Mouse (Mus musculus): Measurements from ENCODE around the gene Src. TPM values are rescaled to one million over a fixed set of nuclear protein-coding genes. Genes with fewer than 3 reads are reported as not detected.
"Not testable (repeated sequence)": the region's sequence is repeated elsewhere in the genome, so short reads cannot be mapped to it uniquely, and the experiment has no call there.

Src gene
- 1 to 10 TPM; 2.9 to 3.5 TPM for total RNA-seq (2021)
- long read RNA-seq, experiment 1, partial matches to known transcripts = 0 of 1 reads
- long read RNA-seq, experiment 1, other reads (novel, unspliced or antisense) = 1 of 1 reads
- long read RNA-seq, experiment 2, partial matches to known transcripts = 0 of 5 reads
- long read RNA-seq, experiment 2, other reads (novel, unspliced or antisense) = 5 of 5 reads

DNA sequence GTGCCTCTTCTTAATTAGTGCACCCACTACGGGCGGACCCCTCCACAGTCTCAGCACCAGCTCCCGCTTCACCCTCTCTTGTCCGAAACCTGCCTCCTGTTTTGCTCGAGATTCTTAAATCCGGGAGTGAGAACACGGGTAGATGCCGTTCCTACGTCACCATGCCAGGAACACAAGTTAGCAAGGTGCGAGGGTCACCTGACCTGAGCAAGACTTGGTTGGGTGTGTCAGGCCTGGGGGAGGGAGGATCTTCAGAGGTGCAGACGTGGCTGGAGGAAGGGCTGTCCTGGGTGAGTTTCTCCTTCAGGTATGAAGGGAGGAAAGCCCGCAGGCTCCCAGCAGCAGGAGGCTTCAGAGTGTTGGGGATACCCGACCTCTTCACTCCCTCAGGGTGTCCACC is at the start of gene Src:
Gene Src, plus strand, starts transcription at position 239 of the 400 bp plus-strand sequence.
- intact Hi-C loops (cut with DNase I) = no loop called here
- no peak for DNase-seq

DNA sequence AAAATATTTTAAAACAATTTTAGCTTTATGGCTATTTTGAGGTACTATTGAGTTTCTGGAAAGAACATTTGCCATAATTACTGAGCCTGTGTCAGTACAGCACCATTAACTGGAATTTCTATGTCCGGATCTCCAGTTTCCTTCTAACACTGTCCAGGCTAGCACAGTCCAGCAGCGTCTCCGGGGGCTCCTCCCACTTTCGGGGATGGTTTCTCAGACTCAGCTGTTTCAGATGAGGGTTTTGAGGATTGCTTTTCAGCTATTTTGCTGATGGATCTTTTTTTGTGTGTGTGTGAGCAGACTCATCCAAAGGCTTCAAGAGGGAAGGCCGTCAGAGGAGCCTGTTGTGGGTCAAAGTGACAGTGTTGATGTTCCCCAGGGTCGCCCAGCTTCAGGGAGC is 46.5 kb upstream of the Src start:
- DNase-seq = no peak
- intact Hi-C loops (cut with DNase I) = no loop called here

DNA sequence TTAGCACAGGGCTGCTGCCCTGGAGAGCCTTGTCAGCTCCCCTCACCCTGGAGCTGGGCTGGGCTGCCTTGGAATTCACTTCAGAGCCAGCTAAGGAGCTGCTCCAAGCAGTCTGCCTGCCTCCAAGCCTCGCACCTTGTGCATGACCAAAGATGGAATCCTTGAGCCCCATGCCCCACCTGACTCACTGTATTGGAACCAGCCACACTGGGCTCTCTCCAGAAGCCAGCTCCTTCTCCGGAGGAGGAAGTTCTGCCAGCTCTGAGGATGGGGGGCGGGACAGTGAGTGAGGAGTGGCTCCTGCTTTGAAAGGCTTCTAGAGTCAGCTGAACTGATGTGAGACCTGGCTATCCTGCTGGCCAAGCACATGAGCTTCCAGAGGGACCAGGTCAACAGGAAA is 44.6 kb upstream of the Src start:
- intact Hi-C loops (cut with DNase I) = no loop called here
- DNase-seq = peak; percentile 29 to 33

DNA sequence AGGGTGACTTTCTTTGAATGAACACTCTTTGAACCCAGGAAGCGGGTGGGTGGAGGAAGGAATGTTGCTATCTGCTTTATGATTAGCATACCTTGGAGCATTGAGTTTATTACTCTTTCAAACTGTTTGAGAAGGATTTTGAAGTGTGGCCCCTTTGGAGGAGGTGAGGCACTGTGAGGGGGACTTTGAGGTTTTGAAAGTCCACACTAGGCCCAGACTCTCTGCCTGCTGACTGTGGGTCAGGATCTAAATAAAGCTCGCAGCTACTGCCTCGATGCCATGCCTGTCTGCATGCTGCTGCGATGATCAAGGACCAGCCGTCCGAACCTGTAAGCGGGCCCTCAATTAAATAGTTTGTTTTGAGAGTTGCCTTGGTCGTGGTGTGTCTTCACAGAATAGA is 43.2 kb upstream of the Src start:
- intact Hi-C loops (cut with DNase I) = no loop called here
- no peak for DNase-seq

DNA sequence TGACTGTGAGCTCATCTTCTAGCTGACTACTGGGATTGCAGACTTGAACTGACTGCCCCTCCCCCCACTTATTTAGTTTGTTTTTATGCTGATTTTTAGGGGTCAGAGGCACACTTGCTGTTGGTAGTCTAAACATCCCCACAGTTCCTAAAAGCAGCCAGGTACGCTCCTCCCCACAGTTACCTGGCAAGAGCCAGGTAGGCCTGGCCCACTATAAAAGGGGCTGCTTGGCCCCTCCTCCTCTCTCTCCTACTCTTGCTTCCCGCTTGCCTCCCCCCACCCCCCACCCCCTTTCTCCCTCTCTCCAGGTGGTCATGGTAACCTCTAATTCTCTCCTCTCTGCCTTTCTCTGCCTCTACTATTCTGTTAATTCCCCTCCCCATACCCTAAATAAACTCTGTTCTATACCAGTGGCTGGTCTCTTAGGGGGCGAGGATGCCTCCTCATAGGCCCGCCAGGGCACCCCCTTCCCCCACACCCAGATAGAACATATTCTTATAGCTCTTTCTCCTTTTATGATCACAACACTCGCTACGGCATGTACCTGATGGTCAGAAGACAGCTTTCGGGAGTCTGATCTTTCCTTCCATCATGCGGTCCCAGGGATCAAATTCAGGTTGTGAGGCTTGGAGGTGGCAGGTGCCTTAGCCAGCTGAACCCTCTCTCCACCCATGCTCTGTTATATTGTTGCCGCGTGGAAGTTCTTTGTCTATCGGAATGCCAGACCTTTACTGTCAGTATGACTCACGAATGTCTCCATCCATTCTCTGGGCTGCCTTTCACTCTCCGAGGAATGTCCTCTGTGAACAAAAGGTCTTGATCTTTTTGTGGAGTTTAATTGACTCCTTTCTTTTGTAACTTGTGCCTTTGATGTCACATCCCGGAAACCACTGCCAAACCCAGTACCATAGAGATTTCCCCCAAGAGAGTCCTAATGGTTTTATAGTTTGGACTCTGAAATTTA is 42.2 kb upstream of the Src start:
- intact Hi-C loops (cut with DNase I) = no loop called here
- DNase-seq = no peak

DNA sequence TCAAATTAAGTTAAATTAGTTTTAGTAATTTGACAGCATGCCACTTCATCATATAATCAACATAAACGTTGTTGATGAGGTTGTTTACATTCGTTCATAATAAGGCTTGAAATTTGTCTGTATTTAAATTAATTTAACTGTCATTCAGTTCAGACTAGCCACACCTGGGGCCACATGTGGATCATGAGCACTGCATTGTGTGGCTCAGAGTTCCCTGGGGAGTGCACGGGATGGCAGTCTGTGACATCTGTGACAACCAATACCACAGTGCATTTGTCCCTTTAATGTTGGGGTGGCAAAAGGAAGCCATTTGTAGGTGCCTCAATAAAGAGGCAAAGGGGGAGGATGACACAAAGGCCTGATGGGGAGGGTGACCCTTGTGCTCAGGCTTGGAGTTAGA is 41.2 kb upstream of the Src start:
- DNase-seq = no peak
- intact Hi-C loops (cut with DNase I) = no loop called here

DNA sequence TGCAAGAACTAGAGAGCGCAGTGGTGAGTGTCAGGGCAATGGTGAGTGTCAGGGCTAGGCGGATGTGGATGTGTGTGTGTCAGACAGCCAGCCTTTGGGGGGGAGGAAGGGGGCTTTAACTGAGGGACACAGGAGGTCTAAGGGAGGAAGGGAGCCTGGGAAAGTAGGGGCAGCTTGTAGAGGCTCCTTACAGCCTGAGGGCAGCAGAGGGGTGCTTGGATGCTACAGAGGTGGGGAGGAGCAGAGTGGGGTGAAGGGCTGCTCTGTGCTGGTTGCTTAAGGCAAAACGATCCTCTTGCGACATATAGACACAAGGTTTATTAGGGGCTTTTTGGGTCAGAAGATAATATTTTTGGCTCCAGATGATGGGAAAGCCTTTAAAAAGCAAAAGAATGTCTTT is 33.4 kb upstream of the Src start:
- no peak for DNase-seq
- intact Hi-C loops (cut with DNase I) = no loop called here

DNA sequence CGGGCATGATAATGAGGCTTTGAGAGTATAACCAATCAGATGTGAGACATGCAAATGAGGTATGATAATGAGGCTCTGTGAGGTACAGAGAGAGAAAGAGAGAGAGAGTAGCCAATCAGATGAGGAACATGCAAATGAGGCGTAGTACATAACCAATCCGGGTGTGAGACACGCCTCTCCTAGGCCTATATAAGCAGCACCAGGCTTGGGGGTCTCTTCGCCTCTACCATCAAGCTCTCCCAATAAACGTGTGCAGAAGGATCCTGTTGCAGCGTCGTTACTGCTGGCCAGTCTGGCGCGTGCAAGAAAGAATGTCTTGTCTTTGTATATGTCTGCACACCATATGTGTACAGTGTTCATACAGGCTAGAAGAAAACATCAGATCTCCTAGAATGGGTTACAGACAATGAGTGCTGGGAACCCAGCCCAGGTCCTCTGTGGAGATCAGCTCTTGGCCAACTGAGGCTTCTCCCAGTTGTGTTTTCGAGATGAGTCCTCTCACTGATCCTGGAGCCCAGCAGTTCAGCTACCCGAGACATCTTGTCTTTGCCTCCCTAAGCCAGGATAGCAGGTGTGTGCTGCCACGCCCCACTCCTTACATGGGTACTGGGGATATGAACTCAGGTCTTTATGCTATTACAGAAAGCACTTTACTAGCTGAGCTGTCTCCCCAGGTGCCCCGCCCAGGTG is 29.2 kb upstream of the Src start:
- DNase-seq; intact Hi-C loops (cut with DNase I): not testable (repeated sequence)

DNA sequence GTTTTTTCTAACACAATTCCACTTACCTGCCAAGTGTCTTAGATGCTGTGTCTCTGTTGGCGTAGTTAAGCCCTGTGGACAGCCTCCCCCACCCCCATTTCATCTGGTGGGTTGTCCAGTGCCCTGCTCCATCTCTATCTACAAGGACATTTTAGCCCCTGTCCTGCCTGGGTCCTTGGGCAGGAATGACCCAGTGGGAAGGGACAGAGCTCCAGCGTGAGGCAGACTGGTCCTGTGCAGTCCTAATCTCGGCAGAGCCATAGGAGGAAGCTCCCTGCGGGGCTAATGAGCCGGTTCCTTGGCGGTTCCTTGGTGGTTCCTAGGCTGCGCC is 28.7 kb upstream of the Src start:
- DNase-seq = no peak
- intact Hi-C loops (cut with DNase I) = no loop called here

DNA sequence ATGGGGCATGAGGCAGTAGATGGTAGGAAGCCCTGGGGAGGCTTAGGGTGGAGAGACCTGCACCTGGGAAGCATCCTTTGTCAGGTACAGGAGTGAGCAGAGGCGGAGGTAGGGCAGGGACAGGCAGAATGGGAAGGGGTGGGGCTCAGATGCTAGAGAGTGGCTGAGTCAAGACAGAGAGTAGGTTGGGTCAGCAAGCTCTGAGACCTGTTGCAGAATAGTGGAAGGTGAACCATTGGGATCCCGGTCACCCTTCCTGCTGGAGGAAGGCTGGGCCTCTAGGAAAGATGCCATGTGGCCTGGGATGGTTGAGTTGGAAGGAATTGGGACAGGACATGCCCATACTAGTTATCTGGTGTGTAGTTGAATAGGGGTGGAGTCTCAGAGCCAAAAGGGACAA is 25.9 kb upstream of the Src start:
- intact Hi-C loops (cut with DNase I) = no loop called here
- DNase-seq = no peak

DNA sequence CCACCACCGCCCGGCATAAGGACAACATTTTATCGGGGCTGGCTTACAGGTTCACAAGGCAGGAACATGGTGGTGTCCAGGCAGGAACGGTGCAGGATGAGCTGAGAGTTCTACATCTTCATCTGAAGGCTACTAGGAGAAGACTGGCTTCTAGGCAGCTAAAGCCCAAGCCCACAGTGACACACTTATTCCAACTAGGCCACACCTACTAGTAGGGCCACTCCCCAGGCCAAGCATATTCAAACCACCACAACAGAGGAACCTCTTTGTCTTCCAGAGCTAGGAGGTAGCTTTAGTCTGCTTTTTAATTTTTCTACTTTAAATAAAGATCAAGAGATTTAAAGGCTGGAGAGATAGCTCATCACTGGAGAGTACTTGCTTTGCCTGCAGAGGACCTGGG is 24.7 kb upstream of the Src start:
- intact Hi-C loops (cut with DNase I) = no loop called here
- DNase-seq = no peak

DNA sequence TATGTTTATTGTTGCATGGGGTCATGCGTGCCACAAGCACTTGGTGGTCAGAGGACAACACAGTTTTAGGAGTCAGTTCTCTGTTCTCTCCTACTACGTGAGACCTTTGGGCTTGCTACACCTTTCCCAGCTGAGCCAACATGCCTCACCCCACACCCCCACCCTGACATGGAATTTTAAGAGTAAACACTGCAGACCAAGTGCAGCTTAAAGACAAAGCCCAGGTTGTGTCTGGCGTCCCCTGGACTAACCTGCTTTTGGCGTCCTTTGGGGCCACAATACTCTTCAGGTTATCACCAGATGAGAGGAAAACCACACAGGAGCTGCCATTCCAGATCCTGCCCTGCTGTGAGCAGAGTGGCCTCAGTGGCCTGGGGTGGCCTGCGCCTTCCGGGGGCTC is 23.4 kb upstream of the Src start:
- DNase-seq = no peak

DNA sequence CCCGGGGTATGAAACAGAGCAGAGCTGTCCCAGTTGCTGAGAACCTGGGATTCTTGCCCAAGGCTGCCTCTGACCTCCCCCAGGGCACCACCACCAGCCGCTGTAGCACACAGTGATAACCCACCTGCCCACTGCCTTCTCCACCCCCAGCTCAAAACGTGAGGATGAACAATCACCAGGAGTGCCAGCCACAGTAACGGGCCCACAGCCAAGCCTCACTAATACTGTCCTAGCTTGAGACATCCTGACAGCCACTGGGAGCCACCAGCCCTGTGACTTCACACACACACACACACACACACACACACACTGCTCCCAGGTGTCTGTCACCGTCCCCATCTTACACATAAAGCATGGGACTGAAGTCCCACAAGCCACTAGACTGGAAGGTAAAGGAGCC is 22.9 kb upstream of the Src start:
- intact Hi-C loops (cut with DNase I) = no loop called here
- no peak for DNase-seq

More for the DNA sequence above, 23.4 kb upstream of the Src start:
- intact Hi-C loops (cut with DNase I) = no loop called here

DNA sequence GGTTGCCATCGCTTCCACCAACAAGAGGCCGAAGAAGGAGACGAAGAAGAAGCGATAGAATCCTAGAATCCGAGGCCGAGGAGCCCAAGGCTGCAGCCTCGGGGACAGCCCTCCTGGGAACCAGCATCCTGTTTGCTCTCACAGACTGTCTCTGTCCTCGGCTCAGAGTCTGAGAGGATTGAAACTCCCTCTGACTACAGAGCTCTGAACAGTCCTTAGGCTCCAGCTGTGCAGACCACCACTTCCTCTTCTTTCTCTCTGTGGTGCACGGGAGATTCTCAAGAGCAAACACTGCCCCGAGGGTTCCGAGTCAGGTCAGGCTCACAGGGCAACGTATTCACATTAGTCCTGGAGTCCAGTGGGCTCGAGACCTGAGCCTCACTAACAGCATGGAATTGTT is 22.3 kb upstream of the Src start:
- DNase-seq = no peak
- intact Hi-C loops (cut with DNase I) = no loop called here

DNA sequence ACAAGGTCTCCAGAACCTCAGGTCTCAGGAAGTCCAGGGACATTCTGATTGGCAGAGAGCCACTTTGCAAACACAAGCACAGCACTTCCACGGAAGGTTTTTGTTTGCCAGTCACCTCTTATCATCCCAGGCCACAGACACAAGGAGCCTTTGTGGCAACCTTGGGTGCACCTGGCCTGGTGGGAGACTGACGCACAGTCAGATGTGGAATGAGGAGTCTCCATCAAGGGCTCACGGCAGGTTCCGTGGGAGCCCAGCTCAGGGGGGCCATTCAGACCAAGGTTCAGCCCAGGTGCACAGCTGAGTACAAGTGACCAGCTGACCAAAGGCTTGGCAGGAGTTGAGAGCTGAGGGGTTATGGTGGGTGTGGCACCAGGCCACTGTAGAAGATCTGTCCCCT is 20.9 kb upstream of the Src start:
- DNase-seq = no peak
- intact Hi-C loops (cut with DNase I) = no loop called here

DNA sequence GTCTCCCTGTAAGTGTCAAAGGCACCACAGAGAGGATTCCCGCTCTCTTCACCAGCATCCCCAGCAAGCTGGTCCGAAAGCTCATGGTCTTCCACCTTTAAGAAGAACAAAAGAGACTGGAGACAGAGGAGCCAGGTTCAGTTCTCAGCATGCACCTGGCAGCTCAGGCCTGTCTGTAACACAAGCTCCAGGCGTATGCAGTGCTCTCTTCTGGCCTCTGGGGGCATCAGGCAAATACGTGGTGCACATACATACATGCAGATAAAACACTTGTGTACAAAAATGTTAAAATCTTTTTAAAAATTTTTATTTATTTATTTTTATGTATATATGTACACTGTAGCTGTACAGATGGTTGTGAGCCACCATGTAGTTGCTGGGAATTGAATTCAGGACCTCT is 19.7 kb upstream of the Src start:
- intact Hi-C loops (cut with DNase I) = no loop called here
- no peak for DNase-seq

DNA sequence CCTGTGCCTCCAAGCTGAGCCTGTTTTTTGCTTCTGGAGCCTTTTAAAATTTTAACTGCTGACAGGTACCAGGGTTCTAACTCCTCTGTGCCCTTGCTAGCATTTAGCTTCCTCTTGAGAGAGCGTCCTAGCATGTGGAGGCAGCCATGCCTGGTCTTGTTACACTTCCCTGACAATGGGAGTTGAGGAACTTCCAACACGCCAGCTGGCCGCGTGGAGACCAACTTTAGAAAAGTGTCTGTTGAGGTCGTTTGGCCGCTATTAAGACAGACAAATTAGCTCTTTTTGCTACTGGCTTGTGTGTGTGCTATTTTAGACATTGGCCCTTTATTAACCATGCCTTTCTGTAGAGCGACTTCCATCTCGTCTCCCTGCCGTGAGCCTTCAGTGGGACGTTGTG is 18.4 kb upstream of the Src start:
- no peak for DNase-seq
- intact Hi-C loops (cut with DNase I) = no loop called here

DNA sequence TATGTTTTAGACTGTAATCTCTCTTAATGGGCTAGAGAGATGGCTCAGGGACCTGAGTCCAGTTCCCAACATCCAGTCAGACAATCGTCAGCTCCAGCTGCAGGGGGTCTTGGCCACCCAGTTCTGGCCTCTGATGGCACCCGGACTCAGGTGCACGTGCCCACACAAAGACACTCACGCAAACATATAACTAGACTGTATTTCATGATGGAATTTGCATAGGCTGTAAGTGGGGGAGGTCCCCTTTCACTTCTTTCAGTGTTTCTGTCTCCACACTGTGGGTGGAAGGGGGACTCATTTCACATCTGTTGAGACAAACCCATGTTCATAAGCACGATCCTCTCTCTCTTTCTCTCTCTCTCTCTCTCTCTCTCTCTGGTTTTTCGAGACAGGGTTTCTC is 17.8 kb upstream of the Src start:
- DNase-seq = no peak
- intact Hi-C loops (cut with DNase I) = no loop called here

DNA sequence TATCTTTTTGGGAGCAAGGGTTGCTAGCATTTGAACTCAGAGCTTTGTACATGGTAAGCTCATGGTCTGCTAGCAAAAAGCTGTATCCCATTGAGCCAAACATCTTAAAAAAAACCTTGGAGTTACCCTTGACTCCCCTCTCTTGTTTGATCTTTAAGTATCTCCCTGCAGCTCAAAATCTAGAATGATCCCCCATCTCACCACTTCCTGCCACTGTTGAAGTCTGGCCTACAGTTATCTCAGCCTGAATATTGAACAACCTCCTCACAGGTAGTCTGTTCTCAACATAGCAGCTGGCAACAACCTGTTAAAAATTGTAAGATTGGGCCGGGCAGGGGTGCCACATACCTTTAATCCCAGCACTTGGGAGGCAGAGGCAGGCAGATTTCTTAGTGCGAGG is 17.0 kb upstream of the Src start:
- intact Hi-C loops (cut with DNase I) = no loop called here
- DNase-seq = no peak

DNA sequence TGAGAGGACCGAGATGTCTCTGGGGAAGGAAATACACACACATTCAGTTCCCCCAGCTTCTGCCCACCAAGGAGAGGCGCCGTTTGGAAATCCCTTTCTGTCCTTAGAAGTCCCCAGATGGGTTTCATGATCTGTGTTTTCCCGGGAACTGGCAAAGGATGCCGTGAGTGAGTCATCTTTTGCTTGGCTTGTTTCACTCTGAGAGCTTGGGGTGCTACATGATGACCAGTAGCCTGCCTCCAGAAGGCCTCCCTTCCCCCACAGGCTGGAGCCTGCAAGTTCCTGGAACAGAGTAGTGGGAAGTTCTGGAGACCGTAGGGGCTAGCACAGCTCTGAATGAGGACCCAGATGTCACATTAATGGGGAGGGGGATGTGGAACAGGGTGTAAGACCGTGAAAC is 10.6 kb upstream of the Src start:
- intact Hi-C loops (cut with DNase I) = no loop called here
- DNase-seq = peak; percentile 57 to 72

DNA sequence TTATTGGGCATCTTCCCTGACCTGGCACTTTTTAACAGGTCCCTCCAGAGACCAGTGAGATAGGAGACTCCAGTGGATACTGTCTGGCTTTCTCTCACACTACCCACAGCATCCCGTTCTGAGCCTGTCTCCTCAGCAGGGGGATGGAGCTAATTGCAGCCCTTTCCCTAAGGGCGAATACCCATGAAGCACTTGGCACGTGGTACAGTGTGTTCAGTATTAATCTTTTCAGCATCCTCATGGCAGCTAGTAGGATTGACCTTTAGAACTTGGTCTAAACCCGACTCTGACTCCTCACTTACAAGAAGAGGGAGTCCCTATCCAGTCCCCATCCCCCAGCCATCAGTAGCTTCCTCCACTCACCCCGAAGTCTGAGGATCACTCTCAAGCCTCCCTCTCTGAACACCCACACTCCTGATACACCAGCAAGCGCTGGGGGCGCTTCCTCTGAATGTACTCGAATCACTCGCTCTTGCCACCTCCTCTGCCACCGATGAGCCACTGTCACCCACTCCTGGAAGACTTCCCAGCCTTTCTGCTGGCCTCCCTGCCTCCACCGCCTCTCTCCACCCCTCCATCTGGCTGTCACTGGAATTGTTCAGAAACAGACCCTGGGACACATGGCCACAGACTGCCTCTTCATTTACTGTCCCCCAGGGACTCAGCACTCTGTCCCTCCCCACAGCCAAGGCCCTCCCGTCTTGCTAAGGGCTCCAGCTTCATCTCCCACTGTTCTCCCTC is 8.3 kb upstream of the Src start:
- intact Hi-C loops (cut with DNase I) = no loop called here

More for the DNA sequence above, 8.3 kb upstream of the Src start:
- no peak for DNase-seq

Measured in gastrocnemius, postnatal 36 days (tissue).